Mouse (Mus musculus) neural tube, embryonic 12.5 days (tissue): ENCODE data around the gene Neb. TPM values are rescaled to one million over a fixed set of nuclear protein-coding genes. Genes with fewer than 3 reads are reported as not detected.

ENCODE experiments used
- ATAC-seq: fragments of 200-750 bp; cut with Nextera tagmentation; 2 replicates; pipeline ENCODE4 v1.8.0; 2017; ENCODE audit warnings: low read depth, mild to moderate bottlenecking, moderate TSS enrichment, moderate library complexity; ENCODE audit not compliant: low FRiP score
- H3K27ac ChIP-seq: fragments of 300-500 bp; sonication (generic); 2 replicates; pipeline ENCODE4 v1.5.1; 2016
- H3K27me3 ChIP-seq: fragments of 300-500 bp; sonication (generic); replicated peaks from 2 replicates; pipeline ENCODE4 v1.6.1; 2016; ENCODE audit warnings: mild to moderate bottlenecking
- H3K36me3 ChIP-seq: fragments of 300-500 bp; sonication (generic); 2 replicates; pipeline ENCODE4 v1.6.1; 2016; ENCODE audit warnings: mild to moderate bottlenecking
- H3K4me1 ChIP-seq: fragments of 300-500 bp; sonication (generic); 2 replicates; pipeline ENCODE4 v1.6.1; 2016
- H3K4me2 ChIP-seq: fragments of 300-500 bp; sonication (generic); replicated peaks from 2 replicates; pipeline ENCODE4 v1.6.1; 2016; ENCODE audit warnings: mild to moderate bottlenecking
- H3K4me3 ChIP-seq: fragments of 300-500 bp; sonication (generic); 2 replicates; pipeline ENCODE4 v1.5.1; 2016
- H3K9ac ChIP-seq: fragments of 300-500 bp; sonication (generic); 2 replicates; pipeline ENCODE4 v1.6.1; 2016; ENCODE audit warnings: mild to moderate bottlenecking
- H3K9me3 ChIP-seq: fragments of 300-500 bp; sonication (generic); 2 replicates; pipeline ENCODE4 v1.6.1; 2016; ENCODE audit warnings: mild to moderate bottlenecking
- WGBS: fragments of 180-500 bp; shearing (Covaris S2); methylation state at CpG from one replicate; pipeline ENCODE4 v1.1.7; 2016; 5-methylcytosine and 5-hydroxymethylcytosine counted together
- polyA plus RNA-seq: library from polyadenylated mRNA; unstranded; fragments of >200 nt; fragmentation: Nextera tagmentation; extraction: Ambion mirVana; gene quantifications from 2 replicates; pipeline ENCODE4 v1.2.1, GENCODE M21; 2016

Gene Neb
- polyA plus RNA-seq, 1 experiment from 2014 or later: 11.2 TPM

DNA sequence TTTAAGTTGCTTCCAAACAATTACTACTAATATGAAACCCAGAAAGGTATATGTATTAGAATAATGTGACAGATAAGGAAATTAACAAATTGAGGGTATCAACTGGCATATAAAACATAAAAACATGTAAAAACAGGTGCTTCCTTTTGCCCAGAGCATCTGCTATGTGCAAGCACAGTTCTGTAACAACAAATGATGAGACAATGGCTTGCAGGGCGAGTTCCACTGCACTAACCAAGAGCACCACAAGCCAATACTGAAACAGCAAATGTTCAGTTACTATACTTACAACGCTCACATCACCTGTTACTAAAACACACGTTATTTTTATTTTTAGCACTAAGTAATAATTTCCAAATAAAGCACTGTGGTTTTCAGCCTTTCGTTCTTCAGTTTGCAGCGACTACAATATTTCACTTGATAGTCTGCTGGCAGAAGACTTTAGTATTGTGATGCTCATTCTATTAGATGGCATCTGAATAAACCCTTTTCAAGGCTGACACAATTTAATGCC, 34.3 kb upstream of the Neb start:
- Histone ChIP-seq H3K36me3 (peaks cover 80% of the 10 kb centered on the region), H3K9me3 (peaks cover 32% of the 10 kb centered on the region), H3K4me2 (no peak overlapping the region), H3K4me3 (no peak overlapping the region), H3K27me3 (no peaks in the 10 kb centered on the region), H3K4me1 (no peaks in the 10 kb centered on the region), H3K27ac (no peak overlapping the region), H3K9ac (no peak overlapping the region)
- no peak for ATAC-seq
- 96% methylated on average over 5 of the region's 5 CpGs for WGBS

DNA sequence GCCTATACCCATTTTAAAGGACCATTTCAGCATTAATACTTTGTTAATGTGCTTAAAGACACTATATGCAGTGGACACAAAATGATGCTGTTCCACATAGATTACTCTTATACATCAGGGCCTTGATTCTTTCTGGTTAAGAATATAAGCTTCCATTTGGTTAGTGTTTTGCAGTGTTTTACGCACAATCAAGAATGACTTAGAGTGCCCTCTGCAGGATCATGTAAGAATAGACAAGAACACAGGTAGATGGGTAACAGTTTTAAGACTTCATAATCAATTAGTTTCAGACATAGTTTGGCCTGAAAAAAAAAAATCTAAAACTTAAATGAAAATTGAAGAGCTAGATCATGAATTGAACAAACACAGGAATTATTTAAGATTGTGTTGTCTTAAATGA, 28.2 kb upstream of the Neb start:
- 97% methylated on average over 1 of the region's 1 CpGs for WGBS
- no peaks in the 10 kb centered on the region for H3K27me3 ChIP-seq
- no peak overlapping the region for H3K4me3 ChIP-seq
- no peak for ATAC-seq
- H3K27ac ChIP-seq: no peak overlapping the region
- H3K4me1 ChIP-seq: no peaks in the 10 kb centered on the region
- H3K36me3 ChIP-seq: peaks cover 69% of the 10 kb centered on the region
- H3K9ac ChIP-seq: no peak overlapping the region
- H3K4me2 ChIP-seq: no peak overlapping the region
- peaks cover 21% of the 10 kb centered on the region for H3K9me3 ChIP-seq

DNA sequence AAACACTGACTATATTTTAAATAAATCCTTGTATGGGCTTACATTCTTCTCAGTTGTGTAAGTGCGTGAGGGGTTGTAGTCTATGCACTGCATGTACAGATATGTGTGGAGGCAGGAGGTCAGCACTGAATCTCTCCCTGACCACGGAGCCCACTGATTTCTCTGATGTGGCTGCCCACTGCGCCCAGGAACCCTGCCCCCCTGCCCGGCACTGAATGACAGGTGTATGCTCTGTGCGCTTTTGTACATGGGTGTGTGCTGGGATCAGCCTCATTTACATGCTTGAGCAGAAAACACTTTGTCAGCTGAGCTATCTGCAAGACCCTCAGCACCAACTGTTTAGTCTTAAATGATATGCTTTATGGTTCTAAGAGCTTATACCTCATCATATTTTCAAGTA, 27.0 kb upstream of the Neb start:
- H3K36me3 ChIP-seq: peaks cover 58% of the 10 kb centered on the region
- H3K27ac ChIP-seq: no peak overlapping the region
- peaks cover 10% of the 10 kb centered on the region for H3K9me3 ChIP-seq
- no peak for ATAC-seq
- no peak overlapping the region for H3K4me2 ChIP-seq
- no peak overlapping the region for H3K9ac ChIP-seq
- no peak overlapping the region for H3K4me3 ChIP-seq
- H3K27me3 ChIP-seq: no peaks in the 10 kb centered on the region
- no peaks in the 10 kb centered on the region for H3K4me1 ChIP-seq
- WGBS: 96% methylated on average over 5 of the region's 5 CpGs

DNA sequence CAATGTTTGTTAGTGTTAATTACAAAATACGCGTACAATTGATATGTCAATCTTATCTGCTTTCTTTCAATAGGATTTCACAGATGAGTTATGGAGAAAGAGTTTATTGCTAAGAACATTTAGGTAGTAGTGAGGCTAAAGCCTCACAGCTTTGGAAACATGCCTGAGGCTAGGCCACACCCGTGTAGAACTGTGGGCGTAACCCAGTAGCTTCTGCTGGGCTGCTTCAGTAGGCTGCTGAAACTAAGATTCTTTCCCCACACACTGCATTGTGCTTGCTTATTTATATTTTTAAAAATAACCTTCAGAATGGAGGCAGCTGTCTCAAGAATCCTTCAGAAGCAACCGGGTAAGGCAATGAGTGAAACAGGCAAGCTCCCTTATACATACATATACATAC, 16.3 kb upstream of the Neb start:
- no peak overlapping the region for H3K4me3 ChIP-seq
- H3K27me3 ChIP-seq: no peaks in the 10 kb centered on the region
- 91% methylated on average over 5 of the region's 5 CpGs for WGBS
- no peaks in the 10 kb centered on the region for H3K36me3 ChIP-seq
- H3K4me2 ChIP-seq: no peak overlapping the region
- no peak overlapping the region for H3K27ac ChIP-seq
- H3K4me1 ChIP-seq: no peaks in the 10 kb centered on the region
- no peaks in the 10 kb centered on the region for H3K9me3 ChIP-seq
- H3K9ac ChIP-seq: no peak overlapping the region
- no peak for ATAC-seq

DNA sequence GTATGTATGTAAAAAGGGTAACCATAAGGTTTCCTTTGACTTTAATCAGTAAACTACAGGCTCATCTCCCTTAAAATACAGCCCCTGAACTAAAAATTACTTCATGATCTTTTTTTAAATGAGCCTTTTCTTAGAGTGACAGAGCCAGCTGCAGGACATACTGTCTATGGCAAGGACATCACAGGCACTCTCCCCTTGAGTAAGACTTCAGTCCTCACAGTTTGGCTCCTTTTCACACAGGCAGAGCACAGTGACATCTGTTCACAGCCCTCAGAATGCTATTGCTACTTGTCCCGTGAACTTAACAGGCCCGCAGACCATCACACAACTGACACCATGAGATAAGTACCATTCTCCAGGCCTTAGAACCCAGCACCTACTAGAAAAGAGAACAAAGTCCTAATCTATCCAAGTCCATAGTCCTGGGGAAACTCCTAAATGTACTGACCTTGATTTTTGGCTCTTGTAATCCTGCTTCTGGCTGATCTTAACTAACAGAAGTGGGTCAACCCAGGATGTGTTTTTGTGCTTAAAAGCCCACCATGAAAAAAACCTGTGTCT, 12.2 kb upstream of the Neb start:
- H3K4me1 ChIP-seq: no peaks in the 10 kb centered on the region
- no peaks in the 10 kb centered on the region for H3K27me3 ChIP-seq
- ATAC-seq: no peak
- 83% methylated on average over 2 of the region's 2 CpGs for WGBS
- H3K4me2 ChIP-seq: no peak overlapping the region
- no peak overlapping the region for H3K27ac ChIP-seq
- no peak overlapping the region for H3K9ac ChIP-seq
- no peaks in the 10 kb centered on the region for H3K9me3 ChIP-seq
- no peak overlapping the region for H3K4me3 ChIP-seq
- no peaks in the 10 kb centered on the region for H3K36me3 ChIP-seq

DNA sequence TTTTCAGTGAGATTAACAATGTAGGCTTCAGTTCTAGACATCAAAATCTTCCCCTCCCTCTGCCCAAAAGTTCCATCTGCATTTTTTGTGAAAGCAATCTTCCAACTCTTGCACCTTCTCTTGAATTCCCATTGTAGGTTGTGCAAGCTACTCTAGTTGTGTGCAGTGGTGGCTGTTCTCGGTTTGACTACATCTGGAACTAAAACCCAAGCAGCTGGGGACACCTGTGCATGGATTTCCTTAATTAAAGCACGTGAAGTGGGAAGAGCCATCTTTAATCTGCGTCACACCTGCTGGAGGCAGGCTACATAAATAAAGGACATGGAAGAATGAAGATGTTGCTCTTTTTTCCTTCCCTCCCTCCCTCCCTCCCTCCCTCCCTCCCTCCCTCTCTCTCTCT, 11.7 kb upstream of the Neb start:
- Histone ChIP-seq H3K27me3 (no peaks in the 10 kb centered on the region), H3K4me3 (no peak overlapping the region), H3K9me3 (no peaks in the 10 kb centered on the region), H3K27ac (no peak overlapping the region), H3K4me2 (no peak overlapping the region), H3K9ac (no peak overlapping the region), H3K36me3 (no peaks in the 10 kb centered on the region), H3K4me1 (no peaks in the 10 kb centered on the region)
- no peak for ATAC-seq
- 78% methylated on average over 3 of the region's 3 CpGs for WGBS

DNA sequence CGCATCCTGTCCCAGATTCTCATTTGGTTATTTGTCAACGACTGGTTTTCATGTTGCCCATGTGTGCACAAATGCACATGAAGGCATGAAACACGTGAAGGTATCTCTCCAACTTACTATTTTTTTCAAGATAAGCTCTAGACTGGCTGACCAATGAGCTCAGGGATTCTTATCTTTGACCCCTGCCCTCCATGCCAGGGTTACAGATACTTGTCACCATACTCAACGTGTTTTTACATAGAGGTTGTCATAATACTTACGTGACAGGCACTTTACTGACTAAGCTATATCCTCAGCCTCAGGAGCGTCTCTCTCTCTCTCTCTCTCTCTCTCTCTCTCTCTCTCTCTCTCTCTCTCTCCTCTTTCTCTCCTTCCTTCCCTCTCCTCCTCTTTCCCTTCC, 8.2 kb upstream of the Neb start:
- Histone ChIP-seq H3K9ac (no peak overlapping the region), H3K4me2 (no peak overlapping the region), H3K4me1 (no peaks in the 10 kb centered on the region), H3K36me3 (no peaks in the 10 kb centered on the region), H3K27ac (no peak overlapping the region), H3K4me3 (no peak overlapping the region), H3K27me3 (no peaks in the 10 kb centered on the region), H3K9me3 (no peaks in the 10 kb centered on the region)
- no peak for ATAC-seq
- 91% methylated on average over 6 of the region's 6 CpGs for WGBS

DNA sequence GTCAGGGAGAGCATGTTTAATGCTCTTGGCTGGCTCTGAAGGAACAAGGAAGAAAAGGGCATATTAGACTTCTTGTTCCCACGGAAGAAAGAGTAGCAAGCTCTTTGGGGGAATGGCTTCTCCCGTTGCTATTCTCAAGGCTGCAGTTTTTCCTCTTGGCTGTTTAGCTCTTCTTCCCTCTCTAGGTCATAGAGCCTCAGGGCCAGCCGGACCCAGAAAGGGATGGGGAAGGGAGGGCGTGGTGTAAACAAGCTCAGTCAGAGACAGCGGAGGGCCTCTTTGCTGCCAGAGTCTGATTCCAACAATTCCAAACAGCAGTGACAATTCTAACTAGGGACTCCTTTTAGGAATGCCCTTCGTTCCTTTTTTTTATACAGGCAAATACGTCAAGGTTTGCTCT, 7.8 kb upstream of the Neb start:
- no peak for ATAC-seq
- H3K27me3 ChIP-seq: no peaks in the 10 kb centered on the region
- no peak overlapping the region for H3K9ac ChIP-seq
- H3K27ac ChIP-seq: no peak overlapping the region
- no peaks in the 10 kb centered on the region for H3K36me3 ChIP-seq
- H3K4me1 ChIP-seq: no peaks in the 10 kb centered on the region
- H3K9me3 ChIP-seq: no peaks in the 10 kb centered on the region
- 72% methylated on average over 7 of the region's 7 CpGs for WGBS
- no peak overlapping the region for H3K4me2 ChIP-seq
- H3K4me3 ChIP-seq: no peak overlapping the region

DNA sequence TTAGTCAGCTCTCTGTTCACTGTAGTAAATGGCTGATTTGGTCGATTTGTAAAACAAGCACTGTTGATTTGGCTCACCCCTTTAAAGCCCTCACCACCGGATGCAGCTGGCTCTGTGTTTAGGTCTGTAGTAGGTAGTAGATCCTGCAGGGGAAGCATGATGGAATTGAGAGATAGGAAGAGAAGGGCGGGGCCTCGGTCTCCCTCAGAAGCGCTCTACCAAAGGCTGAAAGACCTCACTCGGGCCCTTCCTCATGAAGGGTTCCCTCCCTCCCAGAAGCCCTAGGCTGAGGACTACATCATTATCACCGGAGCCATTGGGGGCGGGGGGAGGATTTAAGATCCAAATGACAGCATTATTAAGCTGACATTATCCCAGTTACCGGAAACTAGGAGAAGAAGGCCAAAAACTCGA, 581 bp upstream of the Neb start:
- no peaks in the 10 kb centered on the region for H3K27me3 ChIP-seq
- H3K4me3 ChIP-seq: no peak overlapping the region
- no peak for ATAC-seq
- no peaks in the 10 kb centered on the region for H3K9me3 ChIP-seq
- no peak overlapping the region for H3K4me2 ChIP-seq
- 74% methylated on average over 10 of the region's 10 CpGs for WGBS
- H3K9ac ChIP-seq: no peak overlapping the region
- no peaks in the 10 kb centered on the region for H3K36me3 ChIP-seq
- H3K4me1 ChIP-seq: no peaks in the 10 kb centered on the region
- H3K27ac ChIP-seq: no peak overlapping the region

DNA sequence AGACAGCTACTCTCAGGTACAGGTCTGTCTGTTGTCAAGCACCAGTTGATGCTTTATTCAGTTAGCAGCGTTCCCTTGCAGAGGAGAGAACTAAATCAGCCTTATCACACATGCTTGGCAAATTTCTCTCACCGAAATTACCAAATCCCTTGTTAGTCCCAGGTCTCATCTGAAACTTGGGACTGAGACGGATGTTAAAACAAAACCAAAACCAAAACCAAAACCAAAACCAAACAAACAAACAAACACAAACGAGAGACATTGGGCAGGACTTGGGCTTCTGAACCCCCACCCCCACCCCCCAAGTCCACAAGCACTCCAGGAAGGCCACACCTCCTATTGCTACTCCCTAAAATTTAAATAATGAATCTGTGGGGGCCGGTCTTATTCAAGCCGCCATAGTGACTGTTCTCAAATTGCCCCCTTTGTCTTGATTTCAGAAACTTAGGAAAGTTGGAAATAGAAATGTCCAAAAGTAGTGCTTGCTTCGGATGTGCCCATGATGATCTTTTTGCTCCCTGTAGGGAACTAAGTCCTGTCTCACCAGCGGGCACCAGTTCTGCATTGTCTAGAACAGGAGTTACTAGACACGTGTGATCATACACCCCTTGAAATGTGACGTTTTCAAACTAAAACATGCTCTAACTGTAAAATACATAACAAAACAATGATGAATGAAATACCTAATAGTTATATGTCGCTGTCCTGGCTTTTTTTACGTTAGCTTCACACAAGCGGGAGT, 397 bp downstream of the Neb start:
- no peak overlapping the region for H3K9ac ChIP-seq
- H3K36me3 ChIP-seq: no peaks in the 10 kb centered on the region
- no peak overlapping the region for H3K4me2 ChIP-seq
- ATAC-seq: no peak
- H3K27ac ChIP-seq: no peak overlapping the region
- H3K27me3 ChIP-seq: no peaks in the 10 kb centered on the region
- no peaks in the 10 kb centered on the region for H3K9me3 ChIP-seq
- WGBS: 60% methylated on average over 13 of the region's 13 CpGs
- H3K4me3 ChIP-seq: no peak overlapping the region
- no peaks in the 10 kb centered on the region for H3K4me1 ChIP-seq

DNA sequence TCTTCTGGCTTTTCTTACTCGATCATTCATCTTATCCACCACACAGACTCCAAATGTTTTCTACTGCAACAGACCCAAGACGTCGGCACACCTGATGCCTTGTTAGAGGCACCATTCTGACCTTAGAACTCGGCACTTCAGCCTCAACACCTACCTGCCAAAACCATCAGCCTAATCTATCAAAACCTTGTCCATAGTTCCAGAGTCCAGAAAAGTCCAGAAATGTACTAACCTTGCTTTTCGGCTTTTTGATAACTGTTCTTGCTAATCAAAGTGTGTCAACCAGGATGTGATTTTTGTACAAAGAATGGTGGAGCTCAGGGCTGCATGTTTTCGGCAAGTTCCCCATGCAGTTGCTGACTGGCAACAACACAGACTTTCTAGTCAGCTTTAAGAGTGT, 3.6 kb downstream of the Neb start:
- H3K9ac ChIP-seq: no peak overlapping the region
- H3K4me1 ChIP-seq: no peaks in the 10 kb centered on the region
- WGBS: 92% methylated on average over 6 of the region's 6 CpGs
- H3K27me3 ChIP-seq: no peaks in the 10 kb centered on the region
- H3K36me3 ChIP-seq: no peaks in the 10 kb centered on the region
- ATAC-seq: no peak
- no peak overlapping the region for H3K4me2 ChIP-seq
- H3K27ac ChIP-seq: no peak overlapping the region
- H3K9me3 ChIP-seq: no peaks in the 10 kb centered on the region
- no peak overlapping the region for H3K4me3 ChIP-seq

DNA sequence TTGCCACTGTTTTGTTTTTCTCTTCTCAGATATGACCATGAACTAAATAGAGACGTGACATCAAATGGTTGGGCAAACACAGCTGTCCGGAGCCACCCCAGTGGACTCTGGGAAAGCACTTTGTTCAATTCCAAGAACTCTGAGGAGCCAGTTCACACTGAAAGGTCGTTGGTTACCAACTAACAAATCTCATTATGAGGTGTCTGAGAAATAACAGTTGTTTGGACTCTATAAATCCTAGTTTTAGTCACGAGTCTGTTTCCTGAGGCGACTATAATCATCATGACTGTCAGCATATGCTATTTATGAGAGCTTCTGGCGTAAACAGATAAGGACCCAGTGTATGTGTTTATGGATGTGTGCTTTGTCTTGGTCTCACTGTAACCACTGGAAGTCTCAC, 5.8 kb downstream of the Neb start:
- Histone ChIP-seq H3K27ac (no peak overlapping the region), H3K27me3 (no peaks in the 10 kb centered on the region), H3K4me2 (no peak overlapping the region), H3K9me3 (no peaks in the 10 kb centered on the region), H3K36me3 (no peaks in the 10 kb centered on the region), H3K9ac (no peak overlapping the region), H3K4me3 (no peak overlapping the region), H3K4me1 (no peaks in the 10 kb centered on the region)
- WGBS: 79% methylated on average over 6 of the region's 6 CpGs
- no peak for ATAC-seq

DNA sequence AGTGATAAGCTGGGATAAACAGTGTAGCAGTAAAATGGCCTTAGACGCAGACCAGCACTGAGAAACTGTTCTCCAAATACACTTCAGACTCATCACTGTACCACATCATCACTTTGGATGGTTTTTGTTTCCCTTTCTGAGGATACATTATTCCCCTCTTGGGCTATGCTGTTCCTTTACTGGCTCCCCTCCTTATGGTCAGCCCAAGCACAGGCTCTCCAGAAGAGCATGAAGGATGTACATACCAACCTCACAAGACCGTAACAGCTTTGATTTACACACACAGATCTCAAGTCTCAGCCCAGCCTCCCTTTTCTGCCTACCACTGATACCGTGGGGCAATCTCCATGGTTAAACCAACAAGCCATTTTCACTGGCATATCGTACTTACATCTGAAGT, 6.2 kb downstream of the Neb start:
- Histone ChIP-seq H3K4me3 (no peak overlapping the region), H3K27ac (no peak overlapping the region), H3K27me3 (no peaks in the 10 kb centered on the region), H3K36me3 (no peaks in the 10 kb centered on the region), H3K9ac (no peak overlapping the region), H3K4me2 (no peak overlapping the region), H3K9me3 (no peaks in the 10 kb centered on the region), H3K4me1 (no peaks in the 10 kb centered on the region)
- 91% methylated on average over 4 of the region's 4 CpGs for WGBS
- ATAC-seq: no peak
